Mouse (Mus musculus) left cerebral cortex, adult 2 months (tissue): ENCODE results near the gene Slc9a7. TPM values are rescaled to one million over a fixed set of nuclear protein-coding genes. Genes with fewer than 3 reads are reported as not detected.

Experiments
- DNase-seq, 2 experiments: peaks; one replicate each; pipeline ENCODE4 v3.0.0; 2021 to 2022; ENCODE audit warnings: low spot score in 2 of 2, mixed read lengths in 1 of 2; ENCODE audit errors: extremely low spot score in 1 of 2
- H3K27ac ChIP-seq: fragments of 200-600 bp; 2 replicates; pipeline ENCODE4 v1.8.1; 2022
- H3K4me3 ChIP-seq: fragments of 200-600 bp; 2 replicates; pipeline ENCODE4 v1.8.1; 2022
- CTCF ChIP-seq: fragments of 200-600 bp; IDR thresholded peaks from 2 replicates; pipeline ENCODE4 v1.8.1; 2022; ENCODE audit warnings: antibody characterized with exemption, mild to moderate bottlenecking, moderate library complexity
- intact Hi-C: fragments of 180-260 bp; cut with DNase I; formaldehyde crosslinking; loops from one replicate; pipeline ENCODE4 v1.15.1; 2025
- total RNA-seq, 2 experiments: library from RNA; stranded (reverse); gene quantifications; 2 replicates each; pipeline ENCODE4 v1.2.3; 2021

The Slc9a7 gene
- total RNA-seq, 2 experiments from 2014 or later: 58.2 TPM

- no peak for TF ChIP-seq CTCF
- H3K27ac ChIP-seq: no peak overlapping the region
- intact Hi-C loops: no loop called here
- H3K4me3 ChIP-seq: no peak overlapping the region
- DNase-seq: no peak
These were observed 19.6 kb downstream of the Slc9a7 start for GRCm38 (mm10) chrX:20271980-20272379.

GRCm38 (mm10) chrX:20269980-20270379 is 21.6 kb downstream of the Slc9a7 start:
- no peak for TF ChIP-seq CTCF
- H3K4me3 ChIP-seq: no peak overlapping the region
- H3K27ac ChIP-seq: no peak overlapping the region
- intact Hi-C loops: no loop called here
- DNase-seq: no peak

- intact Hi-C loops: loop anchor here (2.0 kb wide), 2 partner anchors 20 to 26 kb away; partner anchors contain the start of gene Slc9a7
- Histone ChIP-seq H3K27ac (no peak overlapping the region), H3K4me3 (no peak overlapping the region)
- no peak for TF ChIP-seq CTCF
- DNase-seq: no peak
These were observed 27.2 kb downstream of the Slc9a7 start for GRCm38 (mm10) chrX:20264370-20264769.

GRCm38 (mm10) chrX:20228102-20228501 is 63.5 kb downstream of the Slc9a7 start:
- Histone ChIP-seq H3K4me3 (no peak overlapping the region), H3K27ac (no peak overlapping the region)
- intact Hi-C loops: no loop called here
- no peak for TF ChIP-seq CTCF
- DNase-seq: no peak

GRCm38 (mm10) chrX:20221486-20221885 is 70.1 kb downstream of the Slc9a7 start:
- Histone ChIP-seq H3K4me3 (no peak overlapping the region), H3K27ac (no peak overlapping the region)
- intact Hi-C loops: loop anchor here (5.0 kb wide), 1 partner anchor 66 kb away; no protein-coding TSS in a partner anchor
- no peak for TF ChIP-seq CTCF
- no peak for DNase-seq

GRCm38 (mm10) chrX:20185616-20186015 is 106.0 kb downstream of the Slc9a7 start:
- no peak; the same call in 1 of the 2 replicates for TF ChIP-seq CTCF
- Histone ChIP-seq H3K4me3 (no peak overlapping the region), H3K27ac (no peak overlapping the region)
- DNase-seq: no peak
- intact Hi-C loops: no loop called here

GRCm38 (mm10) chrX:20176792-20177191 is 114.8 kb downstream of the Slc9a7 start:
- H3K27ac ChIP-seq: no peak overlapping the region
- no peak for TF ChIP-seq CTCF
- no peak overlapping the region for H3K4me3 ChIP-seq
- DNase-seq: no peak
- intact Hi-C loops: no loop called here

- no peak overlapping the region for H3K27ac ChIP-seq
These were observed 123.2 kb downstream of the Slc9a7 start for GRCm38 (mm10) chrX:20168430-20168829.

GRCm38 (mm10) chrX:20164984-20165383 is 126.6 kb downstream of the Slc9a7 start:
- Histone ChIP-seq H3K4me3 (no peak overlapping the region), H3K27ac (no peak overlapping the region)
- intact Hi-C loops: no loop called here
- DNase-seq: no peak
- no peak for TF ChIP-seq CTCF

More at GRCm38 (mm10) chrX:20168430-20168829, 123.2 kb downstream of the Slc9a7 start:
- no peak overlapping the region for H3K4me3 ChIP-seq
- intact Hi-C loops: no loop called here
- no peak for TF ChIP-seq CTCF
- DNase-seq: no peak

GRCm38 (mm10) chrX:20162322-20162711 is 129.3 kb downstream of the Slc9a7 start:
- TF ChIP-seq CTCF: peak; percentile 44
- Histone ChIP-seq H3K27ac (no peak overlapping the region), H3K4me3 (no peak overlapping the region)
- intact Hi-C loops: loop anchor here (2.0 kb wide), 1 partner anchor 172 kb away; no protein-coding TSS in a partner anchor
- DNase-seq: peak; percentile 14 to 17

- no peak overlapping the region for H3K4me3 ChIP-seq
- intact Hi-C loops: loop anchor here (2.0 kb wide), 1 partner anchor 173 kb away; no protein-coding TSS in a partner anchor
- H3K27ac ChIP-seq: no peak overlapping the region
- TF ChIP-seq CTCF: peak; percentile 8
- DNase-seq: no peak
These were observed 129.8 kb downstream of the Slc9a7 start for GRCm38 (mm10) chrX:20161687-20162321.

- TF ChIP-seq CTCF: no peak
- Histone ChIP-seq H3K27ac (0 out of 2 replicates have a peak overlapping the region, but pooled peaks have one; percentile 11), H3K4me3 (no peak overlapping the region)
- no peak for DNase-seq
- intact Hi-C loops: no loop called here
These were observed 131.3 kb downstream of the Slc9a7 start for GRCm38 (mm10) chrX:20160301-20160700.

GRCm38 (mm10) chrX:20157519-20157918 is 134.1 kb downstream of the Slc9a7 start:
- Histone ChIP-seq H3K27ac (no peak overlapping the region), H3K4me3 (no peak overlapping the region)
- peak; percentile 48 for TF ChIP-seq CTCF
- intact Hi-C loops: loop anchor here (1.0 to 5.0 kb wide), 2 partner anchors 95 to 136 kb away; no protein-coding TSS in a partner anchor
- DNase-seq: no peak
